Mouse (Mus musculus) lung, postnatal 0 days (tissue): ENCODE measurements around the gene Guca2a.

Experiments used
- CTCF ChIP-seq: IDR thresholded peaks from 2 replicates; pipeline ENCODE4 v1.5.1; 2016; ENCODE audit warnings: antibody characterized with exemption, mild to moderate bottlenecking
- EP300 ChIP-seq: IDR thresholded peaks from 2 replicates; pipeline ENCODE4 v1.6.1; 2016; ENCODE audit warnings: antibody characterized with exemption, mild to moderate bottlenecking, control low read depth

DNA sequence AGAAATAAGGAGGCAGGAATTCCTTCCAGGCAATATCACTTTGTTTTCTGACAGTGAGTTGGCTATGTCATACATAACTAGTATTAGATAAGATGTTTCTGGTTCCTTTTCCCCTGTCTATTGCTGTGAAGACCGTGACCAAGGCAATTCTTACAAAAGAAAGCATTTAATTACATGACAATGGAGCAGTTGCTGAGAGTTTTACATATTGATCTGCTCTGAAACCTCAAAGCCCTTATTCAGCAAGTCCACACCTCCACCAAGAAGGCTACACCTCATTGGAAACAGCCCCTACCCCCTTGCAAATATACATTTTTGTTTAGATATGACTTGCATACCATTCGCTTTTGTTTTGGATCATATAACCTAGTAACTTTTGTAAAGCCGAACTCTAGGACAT, 45.0 kb upstream of the Guca2a start:
- TF ChIP-seq CTCF (no peak), EP300 (no peak)
